Mouse (Mus musculus) lung, postnatal 0 days (tissue): ENCODE measurements around the gene Zfp948. TPM values are rescaled to one million over a fixed set of nuclear protein-coding genes. Genes with fewer than 3 reads are reported as not detected.

Source experiments
- ATAC-seq: fragments of 200-750 bp; cut with Nextera tagmentation; 2 replicates; pipeline ENCODE4 v1.8.0; 2017; ENCODE audit warnings: moderate library complexity
- DNase-seq: peaks from one replicate; pipeline ENCODE4 v3.0.0-alpha.2; 2016; ENCODE audit warnings: low spot score
- H3K27ac ChIP-seq: fragments of 300-500 bp; sonication (generic); 2 replicates; pipeline ENCODE4 v1.5.1; 2014; ENCODE audit warnings: antibody characterized with exemption, mild to moderate bottlenecking, low read length, mixed read lengths
- H3K27me3 ChIP-seq: fragments of 300-500 bp; sonication (generic); replicated peaks from 2 replicates; pipeline ENCODE4 v1.6.1; 2014; ENCODE audit warnings: low read length, mixed read lengths; ENCODE audit not compliant: insufficient read depth
- H3K36me3 ChIP-seq: fragments of 300-500 bp; sonication (generic); 2 replicates; pipeline ENCODE4 v1.6.1; 2014; ENCODE audit warnings: low read length, mixed read lengths; ENCODE audit not compliant: insufficient read depth
- H3K4me1 ChIP-seq: fragments of 300-500 bp; sonication (generic); 2 replicates; pipeline ENCODE4 v1.6.1; 2014; ENCODE audit warnings: antibody characterized with exemption, low read depth, low read length, mixed read lengths; ENCODE audit not compliant: insufficient read depth
- H3K4me2 ChIP-seq: fragments of 300-500 bp; sonication (generic); replicated peaks from 2 replicates; pipeline ENCODE4 v1.6.1; 2014; ENCODE audit warnings: low read depth, mild to moderate bottlenecking, low read length, moderate library complexity, mixed read lengths
- H3K4me3 ChIP-seq: fragments of 300-500 bp; sonication (generic); 2 replicates; pipeline ENCODE4 v1.5.1; 2014; ENCODE audit warnings: low read depth, low read length
- H3K9ac ChIP-seq: fragments of 300-500 bp; sonication (generic); replicated peaks from 2 replicates; pipeline ENCODE4 v1.6.1; 2014; ENCODE audit warnings: low read depth, mild to moderate bottlenecking
- H3K9me3 ChIP-seq: fragments of 300-500 bp; sonication (generic); 2 replicates; pipeline ENCODE4 v1.6.1; 2016; ENCODE audit warnings: low read length, mixed read lengths
- CTCF ChIP-seq: IDR thresholded peaks from 2 replicates; pipeline ENCODE4 v1.5.1; 2016; ENCODE audit warnings: antibody characterized with exemption, mild to moderate bottlenecking
- EP300 ChIP-seq: IDR thresholded peaks from 2 replicates; pipeline ENCODE4 v1.6.1; 2016; ENCODE audit warnings: antibody characterized with exemption, mild to moderate bottlenecking, control low read depth
- WGBS: fragments of 180-500 bp; shearing (Covaris S2); extraction: QIAGEN DNeasy Blood & Tissue Kit; methylation state at CpG from one replicate; pipeline ENCODE4 v1.1.7; 2014; 5-methylcytosine and 5-hydroxymethylcytosine counted together
- polyA plus RNA-seq: library from polyadenylated mRNA; unstranded; fragments of >200 nt; fragmentation: Nextera tagmentation; extraction: Ambion mirVana; gene quantifications from 2 replicates; pipeline ENCODE4 v1.2.1, GENCODE M21; 2015

Zfp948 gene
- polyA plus RNA-seq, result 12.7 TPM in 2 replicates

GRCm38 (mm10) chr17:21566728-21567349, at the start of gene Zfp948:
Gene Zfp948, plus strand, starts transcription at chr17:21567008.
- TF ChIP-seq CTCF (peak; percentile 49), EP300 (0 out of 2 replicates have a peak, but pooled peaks have one; percentile 19)
- ATAC-seq, result peak; percentile 98
- Histone ChIP-seq H3K27ac (peak within 1 kb of the TSS; percentile 93), H3K4me3 (peak within 1 kb of the TSS; percentile 57), H3K9me3 (no peaks in the 10 kb centered on the region), H3K27me3 (no peaks in the 10 kb centered on the region), H3K4me2 (peak within 1 kb of the TSS; percentile 62), H3K4me1 (no peaks in the 10 kb centered on the region), H3K9ac (peak within 1 kb of the TSS; percentile 59), H3K36me3 (no peaks in the 10 kb centered on the region)
- DNase-seq, result peak; percentile 98
- under 1% methylated on average over 29 of the region's 29 CpGs for WGBS

GRCm38 (mm10) chr17:21517130-21517671, 49.6 kb upstream of the Zfp948 start:
- TF ChIP-seq EP300 (no peak), CTCF (no peak)
- WGBS, result 22% methylated on average over 4 of the region's 4 CpGs
- no peak for ATAC-seq

DNA sequence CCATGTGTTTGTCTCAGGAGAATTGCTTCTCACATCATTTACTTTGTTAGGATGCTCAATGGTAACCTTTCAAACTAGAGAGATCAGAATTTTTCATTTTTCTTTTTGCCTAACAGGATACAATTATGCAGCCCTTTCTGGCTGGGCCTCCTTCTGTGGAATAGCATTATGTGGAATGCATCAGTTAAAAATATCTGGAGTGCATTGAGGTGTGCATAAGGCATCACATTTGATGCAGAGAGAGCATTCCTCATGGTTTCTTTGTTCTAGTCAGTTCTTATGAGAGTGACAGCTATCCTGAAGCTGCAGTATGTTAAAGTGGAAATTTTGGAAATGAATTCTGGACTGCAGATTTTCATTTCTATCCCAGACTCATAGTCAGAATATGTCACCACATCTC, 40.5 kb upstream of the Zfp948 start:
- ATAC-seq (no peak), DNase-seq (no peak)
- TF ChIP-seq CTCF (no peak), EP300 (no peak)
- no peak overlapping the region for H3K27ac ChIP-seq
- H3K36me3 ChIP-seq, result no peaks in the 10 kb centered on the region
- peaks cover 1% of the 10 kb centered on the region; the same call in 1 of the 2 replicates for H3K4me1 ChIP-seq
- no peak overlapping the region for H3K4me2 ChIP-seq
- H3K9me3 ChIP-seq, result no peaks in the 10 kb centered on the region
- no peaks in the 10 kb centered on the region for H3K27me3 ChIP-seq
- no peak overlapping the region for H3K4me3 ChIP-seq
- H3K9ac ChIP-seq, result no peak overlapping the region

More at GRCm38 (mm10) chr17:21517130-21517671, 49.6 kb upstream of the Zfp948 start:
- H3K27ac ChIP-seq, result peak overlapping the region; percentile 90
- no peak for DNase-seq
- peak overlapping the region; percentile 57 for H3K9ac ChIP-seq
- no peaks in the 10 kb centered on the region for H3K9me3 ChIP-seq
- peak overlapping the region; percentile 59; the same call in 1 of the 2 replicates for H3K4me3 ChIP-seq
- peak overlapping the region; percentile 71 for H3K4me2 ChIP-seq
- H3K36me3 ChIP-seq, result no peaks in the 10 kb centered on the region
- no peaks in the 10 kb centered on the region for H3K4me1 ChIP-seq
- no peaks in the 10 kb centered on the region for H3K27me3 ChIP-seq

GRCm38 (mm10) chr17:21530645-21531330, 36.0 kb upstream of the Zfp948 start:
- H3K27ac ChIP-seq, result no peak overlapping the region

DNA sequence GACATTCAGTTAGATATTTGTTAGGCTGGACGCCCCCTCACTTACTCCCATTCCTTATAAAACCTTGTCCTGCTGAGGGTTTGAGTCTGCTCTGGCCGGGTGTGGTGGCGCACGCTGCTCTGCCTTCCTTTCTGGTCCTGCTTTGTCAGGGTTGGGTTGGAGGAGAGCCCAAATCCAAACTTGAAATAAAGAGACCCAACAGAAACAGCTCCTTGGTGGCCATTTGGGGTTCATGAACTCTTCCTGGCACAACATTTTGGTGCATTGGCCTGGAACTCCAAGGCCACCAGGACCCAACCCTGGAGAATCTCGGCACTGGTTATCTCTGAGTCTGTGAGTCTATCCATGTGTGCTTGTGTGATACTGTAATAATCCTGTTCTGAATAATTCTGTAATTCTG, 35.2 kb upstream of the Zfp948 start:
- H3K4me3 ChIP-seq, result peak overlapping the region; percentile 76
- TF ChIP-seq EP300, result no peak
- TF ChIP-seq CTCF, result no peak
- H3K9me3 ChIP-seq, result no peaks in the 10 kb centered on the region
- H3K4me2 ChIP-seq, result peak overlapping the region; percentile 77
- H3K36me3 ChIP-seq, result no peaks in the 10 kb centered on the region
- H3K4me1 ChIP-seq, result peaks cover 12% of the 10 kb centered on the region; the same call in 1 of the 2 replicates
- no peaks in the 10 kb centered on the region for H3K27me3 ChIP-seq
- peak overlapping the region; percentile 99; the same call in 1 of the 2 replicates for H3K9ac ChIP-seq
- peak overlapping the region; percentile 99 for H3K27ac ChIP-seq
- DNase-seq (no peak), ATAC-seq (no peak)
- WGBS, result 53% methylated on average over 5 of the region's 5 CpGs

More at GRCm38 (mm10) chr17:21530645-21531330, 36.0 kb upstream of the Zfp948 start:
- Histone ChIP-seq H3K4me3 (no peak overlapping the region), H3K9me3 (no peaks in the 10 kb centered on the region), H3K4me2 (no peak overlapping the region), H3K9ac (no peak overlapping the region), H3K27me3 (no peaks in the 10 kb centered on the region), H3K4me1 (peaks cover 12% of the 10 kb centered on the region; the same call in 1 of the 2 replicates), H3K36me3 (no peaks in the 10 kb centered on the region)
- TF ChIP-seq EP300 (no peak), CTCF (no peak)
- 69% methylated on average over 5 of the region's 5 CpGs for WGBS
- ATAC-seq (no peak), DNase-seq (no peak)
